Mouse (Mus musculus) small intestine, adult 2 months (tissue): ENCODE data around the gene Tmem251. TPM values are rescaled to one million over a fixed set of nuclear protein-coding genes. Genes with fewer than 3 reads are reported as not detected.
A peak's percentile ranks its signal among the peaks of the same experiment; 100 is the strongest.

Experiments
- H3K27ac ChIP-seq: fragments of 200-500 bp; 2 replicates; pipeline ENCODE4 v1.5.1; 2012; ENCODE audit warnings: low read depth, low read length, control low read depth, inconsistent platforms; ENCODE audit not compliant: insufficient read depth
- H3K27me3 ChIP-seq: fragments of 200-500 bp; 2 replicates; pipeline ENCODE4 v1.6.1; 2012; ENCODE audit warnings: mild to moderate bottlenecking, moderate library complexity, low read length, inconsistent platforms; ENCODE audit not compliant: control insufficient read depth, insufficient read depth
- H3K36me3 ChIP-seq: fragments of 200-500 bp; 2 replicates; pipeline ENCODE4 v1.6.1; 2012; ENCODE audit warnings: mild to moderate bottlenecking, low read length, control low read depth, inconsistent platforms; ENCODE audit not compliant: control insufficient read depth, insufficient read depth
- H3K4me1 ChIP-seq: fragments of 200-500 bp; 2 replicates; pipeline ENCODE4 v1.6.1; 2012; ENCODE audit warnings: low read length, inconsistent platforms, mixed read lengths; ENCODE audit not compliant: control insufficient read depth, insufficient read depth, insufficient read length
- H3K4me3 ChIP-seq: fragments of 200-500 bp; 2 replicates; pipeline ENCODE4 v1.5.1; 2012; ENCODE audit warnings: low read depth, mild to moderate bottlenecking, control low read depth, inconsistent platforms, low read length, moderate library complexity
- CTCF ChIP-seq: fragments of 200-500 bp; IDR thresholded peaks from 2 replicates; pipeline ENCODE4 v1.5.1; 2012; ENCODE audit warnings: low read depth, mild to moderate bottlenecking, control low read depth, inconsistent platforms, low read length, moderate library complexity, mixed read lengths; ENCODE audit not compliant: insufficient replicate concordance, insufficient read length; ENCODE audit errors: extremely low read depth
- POLR2A ChIP-seq: fragments of 200-500 bp; IDR thresholded peaks from 2 replicates; pipeline ENCODE4 v1.6.1; 2012; ENCODE audit warnings: low read depth, mild to moderate bottlenecking, control low read depth, inconsistent platforms, low read length, moderate library complexity
- WGBS: fragments of 180-500 bp; shearing (Covaris S2); methylation state at CpG from one replicate; pipeline ENCODE4 v1.1.7; 2018; 5-methylcytosine and 5-hydroxymethylcytosine counted together
- polyA plus RNA-seq: library from polyadenylated mRNA; depleted of rRNA; stranded (reverse); fragments of >200 nt; gene quantifications from 2 replicates; pipeline ENCODE4 v1.2.3, GENCODE M21; 2012

Gene Tmem251
- polyA plus RNA-seq, 1 experiment = 2.4 TPM

DNA sequence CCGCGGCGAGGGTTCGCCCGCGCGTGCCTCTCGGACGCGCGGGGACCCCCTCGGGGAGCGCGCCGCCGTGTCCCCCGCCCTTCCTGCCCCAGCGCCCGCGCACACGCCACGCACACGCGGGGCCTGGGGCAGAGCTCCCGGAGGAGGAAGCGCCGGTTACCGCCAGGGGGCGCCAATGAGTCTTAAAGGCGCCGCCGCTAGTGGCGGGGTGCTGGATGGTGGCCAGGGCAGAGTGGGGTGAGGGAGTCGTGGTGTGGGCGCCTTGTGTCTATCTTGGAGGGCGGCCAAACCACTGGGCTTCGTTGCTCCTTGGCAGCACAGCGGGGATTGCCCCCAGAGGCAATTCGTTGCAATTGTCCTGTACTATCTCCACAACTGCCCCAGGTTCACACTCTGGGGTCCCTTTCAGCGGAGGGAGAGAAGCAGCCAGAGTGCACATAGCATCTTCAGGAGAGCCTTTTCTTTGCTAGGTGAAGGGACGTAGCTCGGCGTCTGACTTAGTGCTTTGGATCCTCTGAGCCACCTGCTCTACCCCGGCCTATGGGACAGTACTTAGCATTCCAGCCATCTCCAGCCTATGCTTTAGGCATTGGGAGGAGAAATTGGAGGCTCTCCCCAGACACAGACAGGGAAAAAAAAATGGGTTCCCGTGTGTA is 38.2 kb upstream of the Tmem251 start:
- H3K4me1 ChIP-seq = peaks cover 36% of the 10 kb centered on the region
- H3K27ac ChIP-seq = peak overlapping the region; percentile 66
- TF ChIP-seq POLR2A (no peak), CTCF (peak; percentile 91)
- H3K27me3 ChIP-seq = no peaks in the 10 kb centered on the region
- no peaks in the 10 kb centered on the region for H3K36me3 ChIP-seq
- WGBS = 3% methylated on average over 45 of the region's 45 CpGs
- H3K4me3 ChIP-seq = peak overlapping the region; percentile 85

DNA sequence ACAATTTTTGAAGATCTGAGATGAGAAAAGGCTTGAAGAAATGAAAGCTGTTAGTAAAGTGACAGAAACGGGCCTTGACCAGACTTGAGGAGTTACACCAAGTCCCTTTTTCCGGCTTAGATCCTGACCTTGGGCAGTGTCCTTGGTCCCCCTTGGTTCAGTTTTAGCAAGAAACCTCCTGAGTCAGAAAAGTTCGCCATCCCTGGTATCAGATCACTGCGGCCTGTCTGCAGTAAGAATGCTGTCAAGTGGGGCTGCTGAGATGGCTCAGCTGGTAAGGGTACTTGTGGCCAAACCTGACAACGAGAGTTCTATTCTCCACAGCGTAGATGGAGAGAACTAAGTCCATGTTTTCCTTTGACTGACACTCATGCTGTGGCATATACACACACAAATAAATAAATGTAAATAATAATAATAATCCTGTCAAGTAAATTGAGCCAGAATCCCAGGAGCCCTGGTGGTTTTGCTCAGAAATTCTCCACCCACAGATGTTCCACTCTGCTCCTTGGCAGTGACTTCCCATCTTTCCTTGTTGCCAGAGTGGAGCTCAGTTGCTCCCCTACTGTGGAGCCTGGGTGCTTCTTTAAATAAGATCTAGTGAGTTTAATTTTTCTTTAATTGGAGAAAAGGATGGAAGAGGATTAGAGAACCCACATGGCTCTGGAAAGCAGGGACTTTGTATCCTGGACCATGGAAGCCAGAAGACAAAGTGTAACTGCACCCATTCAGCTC is 37.5 kb upstream of the Tmem251 start:
- Histone ChIP-seq H3K36me3 (no peaks in the 10 kb centered on the region), H3K4me1 (peaks cover 28% of the 10 kb centered on the region), H3K4me3 (no peak overlapping the region), H3K27me3 (no peaks in the 10 kb centered on the region), H3K27ac (peak overlapping the region; percentile 95)
- 85% methylated on average over 6 of the region's 6 CpGs for WGBS
- TF ChIP-seq POLR2A = no peak
- no peak for TF ChIP-seq CTCF

DNA sequence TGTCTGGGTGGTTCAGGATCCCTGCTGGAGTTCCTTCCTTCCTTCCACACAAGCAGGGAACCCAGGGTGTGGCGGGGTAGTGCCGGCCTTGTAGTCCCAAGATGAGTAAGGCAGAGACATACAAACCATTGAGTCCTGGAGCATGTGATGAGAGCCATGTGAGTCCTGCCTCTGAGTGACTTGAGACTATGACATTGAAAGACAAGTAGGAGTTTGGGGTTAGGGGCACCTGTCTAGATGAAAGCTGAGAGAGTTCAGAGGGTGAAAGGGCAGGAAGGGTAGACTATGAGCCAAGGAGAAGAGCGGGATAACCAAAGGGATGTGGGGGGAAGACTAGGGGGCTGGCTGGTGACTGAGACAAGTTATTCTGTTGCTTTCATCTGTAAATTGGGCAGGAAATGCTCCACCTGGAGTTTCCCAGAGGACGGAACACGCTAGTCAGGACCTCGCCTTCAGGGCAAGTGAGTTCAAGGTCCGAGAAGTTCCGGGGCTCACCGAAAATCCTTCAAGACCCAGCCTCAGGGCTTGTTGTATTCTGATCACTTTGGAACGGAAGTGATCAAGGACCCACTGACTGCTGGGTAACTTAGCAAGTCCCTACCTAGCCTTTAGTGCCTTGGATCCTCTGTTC is 36.6 kb upstream of the Tmem251 start:
- 47% methylated on average over 10 of the region's 10 CpGs for WGBS

DNA sequence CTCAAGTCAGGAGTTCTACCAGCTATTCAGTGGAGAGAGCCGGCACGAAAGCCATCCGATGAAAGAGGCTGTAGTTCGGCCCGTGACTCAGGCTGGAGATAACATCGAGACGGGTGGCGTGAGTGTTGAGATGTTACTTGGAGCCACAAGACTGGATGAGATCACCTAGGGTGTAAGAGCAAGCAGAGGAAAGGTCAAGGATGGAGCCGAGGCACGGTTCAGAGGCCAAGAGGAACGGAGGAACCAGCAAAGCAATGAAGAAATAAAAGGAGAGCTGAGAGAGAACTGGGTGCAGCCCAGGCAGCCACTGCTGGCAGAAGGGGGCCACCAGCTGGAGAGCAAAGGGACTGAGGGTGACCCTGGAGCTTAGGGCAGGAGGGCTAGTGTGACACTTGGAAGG is 35.3 kb upstream of the Tmem251 start:
- Histone ChIP-seq H3K27me3 (no peaks in the 10 kb centered on the region), H3K4me1 (peaks cover 23% of the 10 kb centered on the region), H3K4me3 (peak overlapping the region; percentile 4; the same call in 1 of the 2 replicates), H3K27ac (peak overlapping the region; percentile 95), H3K36me3 (no peaks in the 10 kb centered on the region)
- no peak for TF ChIP-seq POLR2A
- peak; percentile 49; the same call in 1 of the 2 replicates for TF ChIP-seq CTCF
- WGBS = 34% methylated on average over 11 of the region's 11 CpGs

More for the DNA sequence above, 36.6 kb upstream of the Tmem251 start:
- Histone ChIP-seq H3K27ac (peak overlapping the region; percentile 95), H3K36me3 (no peaks in the 10 kb centered on the region), H3K27me3 (no peaks in the 10 kb centered on the region), H3K4me1 (peaks cover 26% of the 10 kb centered on the region), H3K4me3 (no peak overlapping the region)
- TF ChIP-seq POLR2A (no peak; the same call in 1 of the 2 replicates), CTCF (no peak)

DNA sequence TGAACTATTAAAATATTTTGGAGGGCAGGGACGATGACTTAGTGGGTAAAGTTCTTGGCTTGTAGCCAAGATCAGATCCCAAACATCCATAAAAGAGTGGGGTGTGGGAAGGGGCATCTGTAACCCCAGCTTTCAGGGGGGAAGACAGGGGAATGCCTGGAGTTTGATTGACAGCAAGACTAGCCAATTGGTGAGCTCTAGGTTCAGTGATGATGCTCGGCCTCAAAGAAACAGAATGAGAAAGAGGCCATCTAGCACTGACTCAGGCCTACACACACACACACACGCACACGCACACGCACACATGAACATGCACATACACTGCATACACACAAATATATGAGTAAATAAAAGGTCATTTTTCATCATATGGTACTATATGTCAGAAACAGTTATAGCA is 33.7 kb upstream of the Tmem251 start:
- H3K4me1 ChIP-seq = peaks cover 25% of the 10 kb centered on the region
- TF ChIP-seq POLR2A (no peak), CTCF (no peak)

DNA sequence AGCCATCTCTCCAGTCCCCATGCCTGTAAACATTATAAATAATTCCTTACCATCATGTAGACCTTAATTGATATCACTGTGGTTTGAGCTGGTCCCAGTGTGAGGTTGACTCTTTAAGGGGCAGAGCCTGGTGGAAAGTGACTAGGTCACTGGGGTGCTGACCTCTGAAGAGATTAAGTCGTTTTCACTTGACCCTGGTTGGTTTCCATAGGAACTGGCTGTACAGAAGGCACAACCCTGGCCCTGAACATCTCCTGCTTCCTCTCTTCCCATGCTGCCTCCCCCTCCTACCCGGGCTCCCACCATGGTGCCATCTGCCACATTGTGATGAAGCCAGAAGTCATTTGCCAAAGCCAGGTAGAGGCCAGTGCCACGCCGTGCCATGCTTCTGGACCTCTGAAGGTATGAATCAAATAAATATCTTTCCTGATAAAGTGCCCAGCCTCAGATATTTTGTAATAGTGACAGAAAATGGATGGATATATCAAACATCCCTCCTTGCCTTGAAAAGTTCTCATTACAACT is 32.6 kb upstream of the Tmem251 start:
- TF ChIP-seq POLR2A = no peak
- no peak for TF ChIP-seq CTCF
- Histone ChIP-seq H3K36me3 (no peaks in the 10 kb centered on the region), H3K27me3 (no peaks in the 10 kb centered on the region), H3K4me1 (peaks cover 20% of the 10 kb centered on the region), H3K4me3 (no peak overlapping the region), H3K27ac (no peak overlapping the region)
- 76% methylated on average over 4 of the region's 4 CpGs for WGBS

More for the DNA sequence above, 33.7 kb upstream of the Tmem251 start:
- Histone ChIP-seq H3K27me3 (no peaks in the 10 kb centered on the region), H3K36me3 (no peaks in the 10 kb centered on the region), H3K4me3 (no peak overlapping the region), H3K27ac (no peak overlapping the region)
- 74% methylated on average over 5 of the region's 5 CpGs for WGBS
